Mouse (Mus musculus) megakaryocyte, embryonic 14.5 days (primary cell): ENCODE results near the gene Naga. TPM values are rescaled to one million over a fixed set of nuclear protein-coding genes. Genes with fewer than 3 reads are reported as not detected.

Experiments used
- H3K27me3 ChIP-seq: replicated peaks from 2 replicates; pipeline ENCODE3; 2012; ENCODE audit warnings: inconsistent platforms
- H3K36me3 ChIP-seq: replicated peaks from 2 replicates; pipeline ENCODE3; 2012; ENCODE audit warnings: low read length, inconsistent platforms, mixed read lengths
- H3K4me1 ChIP-seq: 2 replicates; pipeline ENCODE4 v1.6.1; 2012; ENCODE audit warnings: inconsistent platforms
- H3K4me3 ChIP-seq: replicated peaks from 2 replicates; pipeline ENCODE3; 2012; ENCODE audit warnings: moderate library complexity, mild to moderate bottlenecking, inconsistent platforms
- H3K9me3 ChIP-seq: 2 replicates; pipeline ENCODE4 v1.6.1; 2012; ENCODE audit warnings: inconsistent platforms
- FLI1 ChIP-seq: IDR thresholded peaks from 2 replicates; pipeline ENCODE4 v1.6.1; 2012; ENCODE audit warnings: low read length, inconsistent platforms, mixed read lengths
- GATA1 ChIP-seq: IDR thresholded peaks from 3 replicates; pipeline ENCODE4 v1.6.1; 2012; ENCODE audit warnings: mixed read lengths, low read length, inconsistent platforms, borderline replicate concordance
- polyA plus RNA-seq: library from polyadenylated mRNA; stranded (reverse); fragments of >175 nt; gene quantifications from 2 replicates; pipeline ENCODE4 v1.2.3, GENCODE M21; 2012; ENCODE audit warnings: low replicate concordance; ENCODE audit not compliant: insufficient read depth

Naga gene
- 280 and 641 TPM in 2 replicates for polyA plus RNA-seq

- Histone ChIP-seq H3K4me3 (peak within 1 kb of the TSS; percentile 91), H3K4me1 (peaks cover 78% of the 10 kb centered on the region), H3K27me3 (no peaks in the 10 kb centered on the region), H3K36me3 (peaks cover 44% of the 10 kb centered on the region), H3K9me3 (peaks cover 5% of the 10 kb centered on the region; the same call in 1 of the 2 replicates)
- TF ChIP-seq GATA1 (no peak), FLI1 (no peak)
Observed at GRCm38 (mm10) chr15:82338593-82339112, at the start of gene Naga, which contains the start of the genes Pheta2 and Smdt1. TSS of gene Naga (minus strand) at chr15:82338925. TSS of gene Pheta2 (plus strand) at chr15:82338942. TSS of gene Smdt1 (plus strand) at chr15:82338959.

- no peak for TF ChIP-seq FLI1
- no peak for TF ChIP-seq GATA1
- Histone ChIP-seq H3K36me3 (no peaks in the 10 kb centered on the region), H3K9me3 (no peaks in the 10 kb centered on the region), H3K4me3 (no peak overlapping the region), H3K27me3 (peaks cover 26% of the 10 kb centered on the region), H3K4me1 (peaks cover 3% of the 10 kb centered on the region; the same call in 1 of the 2 replicates)
Observed at GRCm38 (mm10) chr15:82385729-82386128, 47.0 kb upstream of the Naga start.

- Histone ChIP-seq H3K4me3 (no peak overlapping the region), H3K36me3 (no peaks in the 10 kb centered on the region), H3K4me1 (peaks cover 14% of the 10 kb centered on the region), H3K9me3 (0 out of 2 replicates have a peak, but pooled peaks cover 3% of the 10 kb centered on the region), H3K27me3 (peaks cover 47% of the 10 kb centered on the region)
- TF ChIP-seq GATA1 (no peak), FLI1 (no peak)
Observed at GRCm38 (mm10) chr15:82382441-82382840, 43.7 kb upstream of the Naga start.

GRCm38 (mm10) chr15:82380714-82381062 is 42.0 kb upstream of the Naga start:
- Histone ChIP-seq H3K36me3 (no peaks in the 10 kb centered on the region), H3K9me3 (0 out of 2 replicates have a peak, but pooled peaks cover 3% of the 10 kb centered on the region), H3K4me1 (peaks cover 14% of the 10 kb centered on the region), H3K4me3 (peak overlapping the region; percentile 83), H3K27me3 (peaks cover 52% of the 10 kb centered on the region)
- TF ChIP-seq FLI1, result no peak
- TF ChIP-seq GATA1, result no peak

- H3K36me3 ChIP-seq, result no peaks in the 10 kb centered on the region
- H3K4me1 ChIP-seq, result peaks cover 14% of the 10 kb centered on the region
- TF ChIP-seq GATA1 (no peak), FLI1 (no peak)
- peaks cover 53% of the 10 kb centered on the region for H3K27me3 ChIP-seq
- H3K4me3 ChIP-seq, result peak within 1 kb of the TSS; percentile 83
- H3K9me3 ChIP-seq, result 0 out of 2 replicates have a peak, but pooled peaks cover 3% of the 10 kb centered on the region
Observed at GRCm38 (mm10) chr15:82379871-82380713, 41.4 kb upstream of the Naga start, which contains the start of gene Cyp2d22. TSS of gene Cyp2d22 (minus strand) at chr15:82380260.

GRCm38 (mm10) chr15:82379511-82379870 is 40.8 kb upstream of the Naga start:
- Histone ChIP-seq H3K27me3 (peaks cover 54% of the 10 kb centered on the region), H3K4me1 (peaks cover 14% of the 10 kb centered on the region), H3K4me3 (no peak overlapping the region), H3K9me3 (0 out of 2 replicates have a peak, but pooled peaks cover 3% of the 10 kb centered on the region), H3K36me3 (no peaks in the 10 kb centered on the region)
- TF ChIP-seq FLI1, result no peak

- no peak for TF ChIP-seq GATA1
- no peak for TF ChIP-seq FLI1
- Histone ChIP-seq H3K4me3 (no peak overlapping the region), H3K9me3 (0 out of 2 replicates have a peak, but pooled peaks cover 3% of the 10 kb centered on the region), H3K27me3 (peaks cover 63% of the 10 kb centered on the region), H3K36me3 (no peaks in the 10 kb centered on the region), H3K4me1 (peaks cover 14% of the 10 kb centered on the region)
Observed at GRCm38 (mm10) chr15:82378261-82379180, 39.8 kb upstream of the Naga start.

GRCm38 (mm10) chr15:82377701-82378100 is 39.0 kb upstream of the Naga start:
- H3K9me3 ChIP-seq, result 0 out of 2 replicates have a peak, but pooled peaks cover 3% of the 10 kb centered on the region
- H3K27me3 ChIP-seq, result peaks cover 68% of the 10 kb centered on the region
- H3K4me3 ChIP-seq, result no peak overlapping the region
- no peaks in the 10 kb centered on the region for H3K36me3 ChIP-seq
- H3K4me1 ChIP-seq, result peaks cover 14% of the 10 kb centered on the region
- TF ChIP-seq GATA1 (no peak), FLI1 (no peak)
